Mouse (Mus musculus) C2C12 (cell line): ENCODE data around the gene Bhlhe40. TPM values are rescaled to one million over a fixed set of nuclear protein-coding genes. Genes with fewer than 3 reads are reported as not detected.

ENCODE experiments used
- H3K27me3 ChIP-seq: one replicate; pipeline ENCODE4 v1.6.1; 2011; ENCODE audit not compliant: control insufficient read depth, insufficient read depth, insufficient read length
- H3K36me3 ChIP-seq: one replicate; pipeline ENCODE4 v1.6.1; 2011; ENCODE audit not compliant: control insufficient read depth, insufficient read depth
- H3K4me3 ChIP-seq: one replicate; pipeline ENCODE4 v1.5.1; 2011; ENCODE audit warnings: mild to moderate bottlenecking, control low read depth; ENCODE audit not compliant: poor library complexity, insufficient read depth, severe bottlenecking
- H3K79me2 ChIP-seq: one replicate; pipeline ENCODE4 v1.6.1; 2011; ENCODE audit not compliant: control insufficient read depth, insufficient read depth
- H3K79me3 ChIP-seq: one replicate; pipeline ENCODE4 v1.6.1; 2011; ENCODE audit warnings: low read depth, control low read depth
- H3ac ChIP-seq: one replicate; pipeline ENCODE3; 2011; ENCODE audit warnings: low read depth; ENCODE audit not compliant: control insufficient read depth, insufficient read length
- CEBPB ChIP-seq: IDR thresholded peaks from one replicate; pipeline ENCODE4 v1.6.1; 2011; ENCODE audit warnings: low read depth, mild to moderate bottlenecking, control low read depth, moderate library complexity
- CTCF ChIP-seq: IDR thresholded peaks from one replicate; pipeline ENCODE4 v1.5.1; 2011; ENCODE audit not compliant: control insufficient read depth, insufficient read depth, insufficient read length
- FOSL1 ChIP-seq: IDR thresholded peaks from one replicate; pipeline ENCODE4 v1.8.0; 2011; ENCODE audit warnings: mild to moderate bottlenecking, low read length; ENCODE audit not compliant: poor library complexity, insufficient read depth, severe bottlenecking
- MAX ChIP-seq: IDR thresholded peaks from one replicate; pipeline ENCODE4 v1.6.1; 2011; ENCODE audit warnings: mild to moderate bottlenecking, control low read depth
- MYOD1 ChIP-seq: IDR thresholded peaks from one replicate; pipeline ENCODE4 v1.6.1; 2011; ENCODE audit warnings: low read depth; ENCODE audit not compliant: control insufficient read depth, insufficient read length
- MYOG ChIP-seq: IDR thresholded peaks from one replicate; pipeline ENCODE4 v1.6.1; 2011; ENCODE audit not compliant: control insufficient read depth, insufficient read length; ENCODE audit errors: extremely low read depth
- USF1 ChIP-seq: IDR thresholded peaks from one replicate; pipeline ENCODE4 v1.6.1; 2011; ENCODE audit warnings: low read depth, mild to moderate bottlenecking, control low read depth, moderate library complexity
- polyA plus RNA-seq: library from polyadenylated mRNA; unstranded; fragments of >200 nt; fragmentation: generic; extraction: Trizol; gene quantifications from one replicate; pipeline ENCODE4 v1.2.1, GENCODE M21; 2012; ENCODE audit warnings: missing spikeins

Gene Bhlhe40
- polyA plus RNA-seq, 1 experiment, result 15.3 TPM

DNA sequence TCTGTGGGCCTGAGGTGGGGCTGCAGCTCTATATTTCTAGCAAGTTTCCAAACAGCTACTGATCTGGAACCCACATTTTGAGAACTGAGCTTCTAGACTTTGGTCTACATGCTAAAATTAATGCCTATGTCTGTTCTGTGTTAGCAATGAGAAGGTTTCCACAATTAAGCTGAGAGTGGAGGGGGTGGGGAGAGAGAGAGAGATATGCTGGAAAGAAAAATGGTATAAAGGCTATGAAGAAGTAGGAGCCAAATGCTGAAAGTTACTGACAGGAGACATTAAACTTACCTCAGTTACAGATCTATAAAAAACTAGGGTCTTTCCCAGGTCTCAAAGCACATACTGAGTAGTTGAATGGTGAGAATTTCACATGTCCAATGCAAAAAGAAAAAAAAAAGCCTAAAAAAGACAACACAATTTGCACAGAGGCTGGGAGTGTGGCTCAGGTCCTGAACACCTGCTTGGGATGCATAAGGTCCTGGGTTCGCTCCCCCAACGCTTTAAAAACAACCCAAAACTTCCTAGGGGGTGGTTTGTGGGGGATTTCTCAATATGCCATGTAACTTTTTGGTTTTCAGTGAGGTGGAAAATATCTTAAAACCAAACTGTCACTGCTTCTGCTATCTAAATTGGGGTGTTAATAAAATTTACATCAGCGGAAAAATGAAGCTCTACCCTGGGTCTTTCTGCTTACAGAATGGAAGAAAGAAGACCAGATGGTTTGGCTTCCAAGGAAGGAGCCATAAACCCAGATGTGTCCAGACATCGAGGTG, 50.9 kb downstream of the Bhlhe40 start:
- Histone ChIP-seq H3ac (no peak overlapping the region), H3K27me3 (no peaks in the 10 kb centered on the region), H3K79me3 (no peaks in the 10 kb centered on the region), H3K36me3 (no peaks in the 10 kb centered on the region), H3K4me3 (no peak overlapping the region), H3K79me2 (no peaks in the 10 kb centered on the region)
- TF ChIP-seq USF1 (no peak), CEBPB (no peak), MYOD1 (no peak), FOSL1 (no peak), CTCF (no peak), MAX (no peak), MYOG (no peak)

DNA sequence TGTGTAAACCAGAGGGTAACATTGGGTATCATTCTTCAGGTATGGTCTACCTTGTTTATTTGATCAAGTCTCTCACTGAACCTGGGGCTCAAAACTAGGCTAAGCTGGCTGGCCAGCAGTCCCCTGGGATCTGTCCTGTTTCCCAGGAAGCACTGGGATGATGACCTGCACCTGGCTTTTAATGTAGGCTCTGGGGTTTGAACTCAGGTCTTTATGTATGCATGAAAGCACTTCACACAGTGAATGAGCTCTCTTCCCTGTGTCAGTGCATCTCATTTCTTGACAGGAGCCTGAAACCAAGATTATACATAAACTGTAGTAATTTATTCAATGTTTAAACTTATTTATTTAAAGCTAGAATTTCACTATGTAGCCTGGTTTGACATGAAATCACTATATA, 51.7 kb downstream of the Bhlhe40 start:
- no peak overlapping the region for H3K4me3 ChIP-seq
- H3K36me3 ChIP-seq, result no peaks in the 10 kb centered on the region
- H3K79me2 ChIP-seq, result no peaks in the 10 kb centered on the region
- no peak for TF ChIP-seq MYOG
- TF ChIP-seq CEBPB, result no peak
- TF ChIP-seq USF1, result no peak
- no peak for TF ChIP-seq FOSL1
- no peak for TF ChIP-seq CTCF
- TF ChIP-seq MYOD1, result no peak
- TF ChIP-seq MAX, result no peak
- H3K79me3 ChIP-seq, result no peaks in the 10 kb centered on the region
- H3K27me3 ChIP-seq, result no peaks in the 10 kb centered on the region
- no peak overlapping the region for H3ac ChIP-seq

- Histone ChIP-seq H3K79me2 (no peaks in the 10 kb centered on the region), H3ac (no peak overlapping the region), H3K36me3 (no peaks in the 10 kb centered on the region), H3K27me3 (no peaks in the 10 kb centered on the region), H3K4me3 (no peak overlapping the region), H3K79me3 (no peaks in the 10 kb centered on the region)
- TF ChIP-seq MAX (no peak), FOSL1 (no peak), CEBPB (no peak), CTCF (no peak), MYOG (no peak), MYOD1 (no peak), USF1 (no peak)
Measured at GRCm38 (mm10) chr6:108713175-108713974, 52.9 kb downstream of the Bhlhe40 start.

Other genes starting within 250 kb of the Bhlhe40 start
- gene Arl8b, start 122.5 kb downstream of the Bhlhe40 start, polyA plus RNA-seq, result 22.1 TPM
- gene Edem1, start 168.0 kb downstream of the Bhlhe40 start, polyA plus RNA-seq, result 11.1 TPM